Mouse (Mus musculus): ENCODE measurements around the gene Gtf3a.

DNA sequence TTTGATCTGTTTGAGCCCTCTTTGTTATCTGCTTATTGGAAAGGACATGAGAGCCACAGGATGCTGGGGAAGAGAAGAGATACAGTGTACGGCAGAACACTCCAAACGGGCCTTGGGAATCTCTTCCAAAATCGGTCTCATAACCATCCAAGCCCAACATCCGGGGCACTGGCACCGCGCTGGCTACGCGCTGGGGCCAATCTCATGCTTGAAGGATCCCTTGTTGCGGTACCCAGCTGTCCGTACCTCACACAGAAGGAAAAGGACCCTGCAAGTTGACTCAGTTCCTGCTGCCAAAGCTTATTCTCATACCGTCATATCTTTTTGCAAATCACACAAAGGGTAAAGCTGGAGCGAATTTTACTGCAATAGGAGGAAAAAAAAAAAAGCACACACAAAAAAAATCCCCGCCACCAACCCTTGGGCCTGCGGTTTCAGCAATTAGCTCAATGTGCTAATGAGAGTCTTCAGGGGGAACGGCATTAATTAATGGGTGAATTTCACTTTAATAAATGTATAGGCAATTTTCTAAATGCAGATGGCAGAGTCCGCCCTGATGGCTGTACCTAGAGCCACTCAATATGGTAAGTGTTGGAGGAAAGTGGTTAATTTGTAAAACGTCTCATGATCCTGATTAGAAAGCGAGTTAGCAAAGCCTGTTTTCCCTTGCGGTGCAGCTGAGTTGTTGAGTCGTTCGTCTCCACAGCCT, 37.4 kb downstream of the Gtf3a start:
- no peak for TF ChIP-seq POLR2A (IDR thresholded peaks at IDR 0.05; ENCODE audit: control insufficient read depth, low read depth, low read length)
- TF ChIP-seq CTCF (IDR thresholded peaks at IDR 0.05; ENCODE audit: control insufficient read depth, insufficient read depth, insufficient replicate concordance, low read depth, low read length), result no peak

Measured in testis, adult 2 months (tissue).